Mouse (Mus musculus): ENCODE results near the gene Phb2.

The Phb2 gene

GRCm38 (mm10) chr6:124724472-124724871, 12.3 kb downstream of the Phb2 start:
- no peak for DNase-seq

- DNase-seq: no peak
These were observed 16.5 kb downstream of the Phb2 start for GRCm38 (mm10) chr6:124728621-124729020.

- DNase-seq: no peak
These were observed 17.9 kb downstream of the Phb2 start for GRCm38 (mm10) chr6:124729850-124730705.

- no peak for DNase-seq
These were observed 18.9 kb downstream of the Phb2 start for GRCm38 (mm10) chr6:124731038-124731437.

- DNase-seq: no peak
These were observed 20.6 kb downstream of the Phb2 start for GRCm38 (mm10) chr6:124732476-124733370.

- no peak for DNase-seq
These were observed 22.3 kb downstream of the Phb2 start for GRCm38 (mm10) chr6:124734417-124734816.

GRCm38 (mm10) chr6:124737040-124737439, 24.9 kb downstream of the Phb2 start:
- no peak for DNase-seq

GRCm38 (mm10) chr6:124738511-124739023, 26.4 kb downstream of the Phb2 start, which contains the start of gene Ptpn6:
Ptpn6 (minus strand) TSS chr6:124738714.
- DNase-seq: no peak

- no peak for DNase-seq
These were observed 27.2 kb downstream of the Phb2 start for GRCm38 (mm10) chr6:124739231-124739796.

GRCm38 (mm10) chr6:124740211-124740887, 28.2 kb downstream of the Phb2 start:
- DNase-seq: peak in 1 of 2 experiments; percentile 70

GRCm38 (mm10) chr6:124740888-124741761, 29.0 kb downstream of the Phb2 start, which contains the start of gene Grcc10:
Grcc10 (minus strand) TSS chr6:124741374.
- peak; percentile 84 to 85 for DNase-seq

- no peak for DNase-seq
These were observed 29.7 kb downstream of the Phb2 start for GRCm38 (mm10) chr6:124741842-124742241.

- no peak for DNase-seq
These were observed 30.8 kb downstream of the Phb2 start for GRCm38 (mm10) chr6:124742839-124743514.

GRCm38 (mm10) chr6:124743647-124744046, 31.5 kb downstream of the Phb2 start:
- no peak for DNase-seq

- peak in 1 of 2 experiments; percentile 63 for DNase-seq
These were observed 32.7 kb downstream of the Phb2 start for GRCm38 (mm10) chr6:124744755-124745321.

- DNase-seq: peak; percentile 95
These were observed 33.6 kb downstream of the Phb2 start for GRCm38 (mm10) chr6:124745490-124746295.

GRCm38 (mm10) chr6:124746296-124746605, 34.1 kb downstream of the Phb2 start:
- DNase-seq: no peak

GRCm38 (mm10) chr6:124746654-124747632, 34.8 kb downstream of the Phb2 start:
- no peak for DNase-seq

Measured in cerebellum, postnatal 36 days (tissue).